ENCODE assay signal across 9 mouse cellular contexts in genomic region chrX:56667296-56667695, GRCm38 (mm10). TPM values are rescaled to one million over a fixed set of nuclear protein-coding genes. Genes with fewer than 3 reads are reported as not detected.
A peak's percentile ranks its signal among the peaks of the same experiment; 100 is the strongest.
DNase-seq lines count a peak whose midpoint lies in the region; ATAC-seq and TF ChIP-seq lines count a peak whose summit lies in the region.
"Had no signal": no experiment of that assay in that cellular context is flagged by ENCODE, and none has a peak within 500 bp of the region (broad histone marks: within the 10 kb centered on the region; RNA-seq: fewer than 3 reads in every experiment).

No protein-coding gene starts in this region.

- WGBS in heart, embryonic 13.5 days: 41% methylated on average over 6 of the region's 6 CpGs
- 65% methylated on average over 6 of the region's 6 CpGs for WGBS in lung, embryonic 16.5 days
- 68% methylated on average over 6 of the region's 6 CpGs for WGBS in lung, adult 2 months

- H3K4me2 ChIP-seq in heart, embryonic 13.5 days: no peak overlapping the region
- no peak overlapping the region for H3K4me2 ChIP-seq in lung, embryonic 16.5 days (ENCODE audit: low read depth, low read length)

- H3K9ac ChIP-seq in heart, embryonic 13.5 days: no peak overlapping the region
- H3K9ac ChIP-seq in lung, embryonic 16.5 days (ENCODE audit: low read length): no peak overlapping the region
- H3K9ac ChIP-seq: liver, embryonic 14.5 days had no signal

- H3K4me1 ChIP-seq in heart, embryonic 13.5 days: peaks cover 32% of the 10 kb centered on the region
- peaks cover 7% of the 10 kb centered on the region; the same call in 1 of the 2 replicates for H3K4me1 ChIP-seq in lung, embryonic 16.5 days (replicated peaks; ENCODE audit: control insufficient read depth, insufficient read depth, low read length)
- no peaks in the 10 kb centered on the region for H3K4me1 ChIP-seq in lung, adult 2 months (ENCODE audit: control insufficient read depth, insufficient read depth, low read length)

- TF ChIP-seq CTCF in lung, adult 2 months (IDR thresholded peaks at IDR 0.05; ENCODE audit: insufficient read depth, low read length): no peak

- H3K9me3 ChIP-seq in heart, embryonic 13.5 days: no peaks in the 10 kb centered on the region
- H3K9me3 ChIP-seq in lung, embryonic 16.5 days (ENCODE audit: control insufficient read depth, low read length): no peaks in the 10 kb centered on the region

- no peak overlapping the region for H3K4me3 ChIP-seq in heart, embryonic 13.5 days
- H3K4me3 ChIP-seq in lung, embryonic 16.5 days (ENCODE audit: low read length): no peak overlapping the region
- no peak overlapping the region for H3K4me3 ChIP-seq in lung, adult 2 months (replicated peaks; ENCODE audit: extremely low read depth, low read depth, low read length)

- H3K27ac ChIP-seq in heart, embryonic 13.5 days (replicated peaks): peak overlapping the region; percentile 57
- H3K27ac ChIP-seq in lung, embryonic 16.5 days (ENCODE audit: low read length): peak overlapping the region; percentile 67
- H3K27ac ChIP-seq: liver, embryonic 14.5 days had no signal

- ATAC-seq in heart, embryonic 13.5 days (ENCODE audit: extremely low read depth, insufficient number of reproducible peaks, low FRiP score, low TSS enrichment): no peak
- peak; percentile 89 for ATAC-seq in lung, embryonic 16.5 days (ENCODE audit: low read depth)

- intact Hi-C loops in gastrocnemius, postnatal 14 days (cut with DNase I; ENCODE audit: low total_unique reads): no loop called here

- DNase-seq in heart, adult 9 months (ENCODE audit: low spot score in 2 of 2): no peak
- no peak for DNase-seq in lung, adult 2 months
- peak; percentile 42 for DNase-seq in gastrocnemius, postnatal 14 days
- peak; percentile 8 for DNase-seq in right cerebral cortex, postnatal 25 days
- DNase-seq in layer of hippocampus, postnatal 10 days (ENCODE audit: low spot score in 2 of 2): no peak
- no peak for DNase-seq in layer of hippocampus, postnatal 25 days (ENCODE audit: extremely low spot score in 1 of 2, low spot score in 1 of 2)

- no peaks in the 10 kb centered on the region for H3K36me3 ChIP-seq in heart, embryonic 13.5 days
- no peaks in the 10 kb centered on the region for H3K36me3 ChIP-seq in lung, embryonic 16.5 days (ENCODE audit: control insufficient read depth, insufficient read depth, low read length)

- no peaks in the 10 kb centered on the region for H3K27me3 ChIP-seq in heart, embryonic 13.5 days (replicated peaks)
- no peaks in the 10 kb centered on the region for H3K27me3 ChIP-seq in lung, embryonic 16.5 days (ENCODE audit: control insufficient read depth, insufficient read depth, low read depth, low read length)

- no peak for TF ChIP-seq POLR2A in lung, adult 2 months (IDR thresholded peaks at IDR 0.05; ENCODE audit: borderline replicate concordance, extremely low read depth, low read depth, low read length)

RNA-seq across cellular contexts. Expression of gene Slc9a6, which starts 57.7 kb away (rescaled TPM):
- 5.9 and 6.9 TPM in 2 replicates for polyA plus RNA-seq in heart, embryonic 13.5 days (2015; fragmentation: Nextera tagmentation; extraction: Ambion mirVana)
- polyA plus RNA-seq in lung, embryonic 16.5 days (2015; fragmentation: Nextera tagmentation; extraction: Ambion mirVana): 11.7 and 13.0 TPM in 2 replicates
- polyA plus RNA-seq in lung, adult 2 months (2012; rRNA removed): 29.7 and 29.9 TPM in 2 replicates
- 10 to 100 TPM; 14.9 to 19.7 TPM for total RNA-seq in gastrocnemius, postnatal 14 days (2021)
- total RNA-seq in layer of hippocampus, postnatal 10 days (2021): 10 to 100 TPM; 99.6 to 99.7 TPM
- total RNA-seq in layer of hippocampus, postnatal 25 days (2021): 100 to 1,000 TPM; 102 to 103 TPM

Comparison
In these comparisons a context has a peak if more than half of its experiments do, and no peak if none do; other contexts are left out.
1. DNase-seq: peak in gastrocnemius, postnatal 14 days (single experiment) and right cerebral cortex, postnatal 25 days (single experiment); none in heart, adult 9 months (0 of 2), lung, adult 2 months (single experiment), layer of hippocampus, postnatal 10 days (0 of 2) and layer of hippocampus, postnatal 25 days (0 of 2).
2. RNA of gene Slc9a6, which starts 57.7 kb away (total RNA-seq): 102 to 103 TPM in layer of hippocampus, postnatal 25 days and 99.6 to 99.7 TPM in layer of hippocampus, postnatal 10 days; 14.9 to 19.7 TPM in gastrocnemius, postnatal 14 days; every median in the first group is over 4 times any median in the second.